Mouse (Mus musculus): ENCODE measurements around the gene Ndufv3.
"Not testable (repeated sequence)": the region's sequence is repeated elsewhere in the genome, so short reads cannot be mapped to it uniquely, and the experiment has no call there.

Gene Ndufv3

GRCm38 (mm10) chr17:31511792-31512495, 8.0 kb upstream of the Ndufv3 start:
- peak; percentile 90 for DNase-seq (ENCODE audit: extremely low read depth, insufficient read length, low spot score)

GRCm38 (mm10) chr17:31512593-31512992, 7.3 kb upstream of the Ndufv3 start:
- DNase-seq (ENCODE audit: extremely low read depth, insufficient read length, low spot score), result no peak

GRCm38 (mm10) chr17:31514696-31515095, 5.2 kb upstream of the Ndufv3 start:
- no peak for DNase-seq (ENCODE audit: extremely low read depth, insufficient read length, low spot score)

- no peak for DNase-seq (ENCODE audit: extremely low read depth, insufficient read length, low spot score)
Observed at GRCm38 (mm10) chr17:31519344-31519945, 470 bp upstream of the Ndufv3 start.

- no peak for DNase-seq (ENCODE audit: extremely low read depth, insufficient read length, low spot score)
Observed at GRCm38 (mm10) chr17:31520895-31521294, 980 bp downstream of the Ndufv3 start.

GRCm38 (mm10) chr17:31521948-31522347, 2.0 kb downstream of the Ndufv3 start:
- DNase-seq (ENCODE audit: extremely low read depth, insufficient read length, low spot score), result no peak

GRCm38 (mm10) chr17:31525114-31525513, 5.2 kb downstream of the Ndufv3 start:
- no peak for DNase-seq (ENCODE audit: extremely low read depth, insufficient read length, low spot score)

- no peak for DNase-seq (ENCODE audit: extremely low read depth, insufficient read length, low spot score)
Observed at GRCm38 (mm10) chr17:31525816-31526215, 5.9 kb downstream of the Ndufv3 start.

- DNase-seq (ENCODE audit: extremely low read depth, insufficient read length, low spot score), result no peak
Observed at GRCm38 (mm10) chr17:31529314-31529713, 9.4 kb downstream of the Ndufv3 start.

- DNase-seq (ENCODE audit: extremely low read depth, insufficient read length, low spot score), result no peak
Observed at GRCm38 (mm10) chr17:31531441-31532158, 11.7 kb downstream of the Ndufv3 start.

- not testable (repeated sequence) for DNase-seq (ENCODE audit: extremely low read depth, insufficient read length, low spot score)
Observed at GRCm38 (mm10) chr17:31532331-31532730, 12.4 kb downstream of the Ndufv3 start.

GRCm38 (mm10) chr17:31535358-31535757, 15.4 kb downstream of the Ndufv3 start:
- no peak for DNase-seq (ENCODE audit: extremely low read depth, insufficient read length, low spot score)

- no peak for DNase-seq (ENCODE audit: extremely low read depth, insufficient read length, low spot score)
Observed at GRCm38 (mm10) chr17:31535871-31536629, 16.1 kb downstream of the Ndufv3 start.

- DNase-seq (ENCODE audit: extremely low read depth, insufficient read length, low spot score), result no peak
Observed at GRCm38 (mm10) chr17:31540101-31540500, 20.2 kb downstream of the Ndufv3 start.

- DNase-seq (ENCODE audit: extremely low read depth, insufficient read length, low spot score), result no peak
Observed at GRCm38 (mm10) chr17:31540809-31541459, 21.0 kb downstream of the Ndufv3 start.

GRCm38 (mm10) chr17:31541460-31541831, 21.5 kb downstream of the Ndufv3 start:
- no peak for DNase-seq (ENCODE audit: extremely low read depth, insufficient read length, low spot score)

GRCm38 (mm10) chr17:31543574-31543973, 23.7 kb downstream of the Ndufv3 start:
- no peak for DNase-seq (ENCODE audit: extremely low read depth, insufficient read length, low spot score)

- DNase-seq (ENCODE audit: extremely low read depth, insufficient read length, low spot score), result no peak
Observed at GRCm38 (mm10) chr17:31546444-31547196, 26.7 kb downstream of the Ndufv3 start.

GRCm38 (mm10) chr17:31547974-31548373, 28.1 kb downstream of the Ndufv3 start:
- no peak for DNase-seq (ENCODE audit: extremely low read depth, insufficient read length, low spot score)

GRCm38 (mm10) chr17:31549389-31549788, 29.5 kb downstream of the Ndufv3 start:
- no peak for DNase-seq (ENCODE audit: extremely low read depth, insufficient read length, low spot score)

Data from 3134 (cell line).